Mouse (Mus musculus) cerebellum, adult 18-20 months (tissue): ENCODE measurements around the gene Col9a1.

Source experiments
- DNase-seq, 2 experiments: peaks; one replicate each; pipeline ENCODE4 v3.0.0; 2021

Gene Col9a1

GRCm38 (mm10) chr1:24177224-24177851 is at the start of gene Col9a1:
Gene Col9a1 (plus strand): TSS chr1:24177610.
- no peak for DNase-seq

GRCm38 (mm10) chr1:24127866-24128265 is 49.5 kb upstream of the Col9a1 start:
- no peak for DNase-seq

DNA sequence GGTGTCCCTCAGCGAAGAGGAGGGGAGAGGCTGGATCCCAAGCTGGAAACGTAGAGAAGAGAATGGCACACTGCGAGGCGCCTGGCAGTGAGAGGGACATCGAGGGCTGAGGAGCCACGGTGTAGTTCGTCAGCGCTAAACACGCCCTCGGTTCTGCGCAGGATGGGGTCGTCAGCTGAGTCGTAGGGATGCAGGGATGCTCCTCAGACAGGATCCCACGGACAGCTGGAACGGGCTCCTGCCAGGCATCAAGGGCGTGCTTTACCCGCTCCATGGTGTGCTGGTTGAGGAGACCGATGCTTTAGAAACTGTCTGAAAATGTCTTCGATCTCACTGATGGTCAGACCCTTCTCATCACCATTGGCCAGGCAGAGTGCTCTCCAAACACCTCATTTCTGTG is 43.6 kb upstream of the Col9a1 start:
- peak; percentile 2 to 6 for DNase-seq

GRCm38 (mm10) chr1:24134792-24135191 is 42.6 kb upstream of the Col9a1 start:
- DNase-seq, result peak; percentile 16 to 19

GRCm38 (mm10) chr1:24137133-24137532 is 40.3 kb upstream of the Col9a1 start:
- peak; percentile 79 to 86 for DNase-seq

GRCm38 (mm10) chr1:24140555-24140954 is 36.9 kb upstream of the Col9a1 start:
- no peak for DNase-seq

- no peak for DNase-seq
Measured at GRCm38 (mm10) chr1:24143504-24143903, 33.9 kb upstream of the Col9a1 start.

DNA sequence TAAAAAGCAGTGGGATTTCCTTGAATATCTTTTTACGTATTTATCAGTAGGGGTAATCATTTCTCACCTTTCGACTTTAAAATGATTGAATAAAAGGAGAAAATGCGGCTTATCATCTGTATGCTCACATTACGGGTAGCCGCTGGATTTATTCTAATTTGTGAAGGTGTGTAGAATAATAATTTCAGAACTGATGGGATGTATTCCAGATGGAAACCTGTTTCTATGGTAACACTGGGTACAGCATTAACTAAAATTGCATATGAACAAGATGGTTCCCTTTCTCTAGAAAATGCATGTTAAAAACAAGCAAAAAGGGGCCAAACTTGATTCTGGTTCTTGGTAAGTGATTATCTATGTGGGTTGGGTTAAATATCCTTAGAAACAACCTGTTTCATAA is 19.7 kb upstream of the Col9a1 start:
- no peak for DNase-seq

DNA sequence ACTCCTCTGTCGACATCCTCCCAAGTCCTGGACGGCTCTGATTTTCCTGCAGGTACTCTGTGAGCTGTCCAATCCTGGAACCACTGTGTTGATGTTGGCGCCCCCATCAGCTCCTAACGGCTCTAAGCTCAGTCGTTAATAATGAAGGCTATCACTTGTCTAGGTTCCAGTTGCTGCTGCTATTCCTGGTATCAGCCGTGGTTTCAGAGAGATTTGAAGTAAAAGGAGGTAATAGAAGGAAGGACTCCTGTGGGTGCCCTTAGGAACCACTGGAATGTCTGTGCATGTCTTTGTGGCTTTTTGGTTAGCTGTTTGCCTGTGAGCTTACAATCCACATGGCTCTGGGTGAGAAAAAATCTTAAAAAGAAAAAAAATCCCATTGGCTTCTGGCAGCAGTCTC is 8.0 kb upstream of the Col9a1 start:
- DNase-seq, result no peak

DNA sequence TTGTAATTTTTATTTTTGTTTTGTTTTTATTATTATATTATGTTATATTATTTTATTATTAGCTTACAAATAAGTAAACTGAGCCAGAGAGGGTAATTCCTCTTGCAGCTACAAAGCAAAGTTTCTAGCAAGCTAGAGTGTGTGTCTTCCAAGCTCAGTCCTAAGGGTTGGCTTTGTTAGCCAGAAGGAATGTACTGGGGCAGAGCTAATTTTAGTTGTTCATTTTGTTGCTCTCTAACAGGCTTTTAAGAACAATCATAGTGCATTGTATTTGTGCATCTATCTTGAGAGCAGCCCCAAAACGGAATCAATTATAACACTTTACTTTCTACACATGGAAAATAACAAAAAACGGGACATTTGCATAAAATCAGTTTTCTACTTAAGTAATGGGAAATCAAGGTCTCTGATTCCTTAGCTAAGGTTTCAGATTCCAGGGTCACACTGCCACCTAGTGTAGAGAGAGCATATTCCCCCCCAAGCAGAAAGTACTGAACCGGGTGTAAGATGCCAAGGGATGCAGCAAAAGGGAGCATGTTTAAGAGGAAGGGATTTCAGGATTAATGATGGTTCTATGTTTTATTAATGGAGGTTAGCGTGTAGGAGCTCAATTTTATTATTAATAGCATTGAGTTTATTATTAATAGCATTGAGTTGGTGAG is 6.1 kb upstream of the Col9a1 start:
- DNase-seq, result peak; percentile 72 to 78

- peak in 1 of 2 experiments; percentile 5 for DNase-seq
Measured at GRCm38 (mm10) chr1:24171898-24172297, 5.5 kb upstream of the Col9a1 start.

DNA sequence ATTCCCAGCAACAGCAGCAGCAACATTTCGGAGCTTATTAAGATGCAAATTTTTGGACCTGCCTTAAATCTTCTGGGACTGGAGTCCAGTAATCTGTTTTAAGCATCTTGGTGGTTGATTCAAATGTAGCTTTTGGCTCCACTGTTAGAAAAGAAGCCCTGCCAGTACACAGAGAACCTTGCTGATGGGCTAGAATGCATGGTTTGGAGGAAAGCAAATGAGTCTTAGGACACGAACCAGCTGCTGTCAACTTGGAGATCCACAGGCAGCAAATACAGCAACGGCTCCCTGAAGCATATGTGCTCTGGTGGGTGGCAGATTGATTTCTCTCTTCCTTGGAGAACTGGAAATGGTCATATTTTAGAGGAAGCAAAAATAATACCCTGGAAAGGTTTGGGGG is 4.8 kb upstream of the Col9a1 start:
- no peak for DNase-seq

GRCm38 (mm10) chr1:24175761-24176160 is 1.6 kb upstream of the Col9a1 start:
- no peak for DNase-seq

- DNase-seq, result no peak
Measured at GRCm38 (mm10) chr1:24179856-24180255, 2.4 kb downstream of the Col9a1 start.

DNA sequence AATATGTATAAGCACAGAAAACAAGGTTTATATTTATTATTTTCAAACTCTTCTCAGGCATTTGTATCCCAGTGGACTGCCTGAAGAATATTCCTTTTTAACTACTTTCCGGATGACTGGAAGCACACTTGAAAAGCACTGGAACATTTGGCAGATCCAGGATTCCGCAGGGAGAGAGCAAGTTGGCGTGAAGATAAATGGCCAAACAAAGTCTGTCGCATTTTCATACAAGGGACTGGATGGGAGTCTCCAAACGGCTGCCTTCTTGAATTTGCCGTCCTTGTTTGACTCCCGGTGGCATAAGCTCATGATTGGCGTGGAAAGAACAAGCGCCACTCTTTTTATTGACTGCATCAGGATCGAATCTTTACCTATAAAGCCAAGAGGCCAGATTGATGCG is 7.6 kb downstream of the Col9a1 start:
- peak in 1 of 2 experiments; percentile 9 for DNase-seq

DNA sequence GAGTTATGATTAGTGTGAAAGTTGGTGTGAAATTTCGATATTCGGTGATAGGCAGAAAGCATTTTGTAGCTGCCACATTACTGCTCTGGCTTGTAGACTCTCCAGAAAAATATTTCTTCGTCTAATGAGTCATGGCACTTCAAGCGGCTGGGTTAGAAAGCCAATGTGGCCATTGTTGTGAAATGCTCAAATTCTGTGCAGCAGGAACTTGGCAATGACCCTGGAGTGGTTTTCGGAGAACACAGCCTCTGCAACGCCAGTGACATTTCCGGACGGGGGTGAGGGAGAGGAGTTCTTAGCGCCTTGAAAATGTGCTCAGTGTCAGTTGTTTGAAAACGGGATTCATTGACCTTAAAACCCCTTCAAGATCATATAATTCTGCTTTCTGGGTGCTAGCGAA is 9.6 kb downstream of the Col9a1 start:
- DNase-seq, result peak in 1 of 2 experiments; percentile 10

- no peak for DNase-seq
Measured at GRCm38 (mm10) chr1:24191668-24192067, 14.3 kb downstream of the Col9a1 start.

- DNase-seq, result peak; percentile 36 to 40
Measured at GRCm38 (mm10) chr1:24194111-24194510, 16.7 kb downstream of the Col9a1 start.

GRCm38 (mm10) chr1:24195070-24195840 is 17.8 kb downstream of the Col9a1 start:
- peak; percentile 15 to 28 for DNase-seq

GRCm38 (mm10) chr1:24195951-24196517 is 18.6 kb downstream of the Col9a1 start:
- peak in 1 of 2 experiments; percentile 6 for DNase-seq

GRCm38 (mm10) chr1:24211621-24212385 is 34.4 kb downstream of the Col9a1 start:
- DNase-seq, result no peak

DNA sequence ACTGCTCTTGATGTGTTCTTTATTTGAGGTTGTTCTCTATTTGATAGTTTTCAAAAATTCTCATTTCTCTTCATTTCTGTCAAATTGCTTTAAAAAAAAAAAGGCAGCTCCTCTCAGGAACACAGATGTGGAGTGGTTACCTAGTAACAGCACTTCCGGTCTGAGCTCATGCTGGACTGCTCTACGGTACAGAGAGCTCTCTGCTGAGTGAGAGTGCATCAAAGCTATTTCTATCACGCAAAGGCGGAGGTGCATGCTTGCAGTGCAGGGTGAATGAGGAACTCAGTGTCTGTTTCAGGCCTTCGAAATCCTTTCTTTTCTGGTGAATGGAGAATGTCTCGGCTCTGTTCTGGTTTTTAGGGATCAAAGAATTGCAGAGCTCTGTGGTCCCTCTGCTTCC is 41.6 kb downstream of the Col9a1 start:
- no peak for DNase-seq

DNA sequence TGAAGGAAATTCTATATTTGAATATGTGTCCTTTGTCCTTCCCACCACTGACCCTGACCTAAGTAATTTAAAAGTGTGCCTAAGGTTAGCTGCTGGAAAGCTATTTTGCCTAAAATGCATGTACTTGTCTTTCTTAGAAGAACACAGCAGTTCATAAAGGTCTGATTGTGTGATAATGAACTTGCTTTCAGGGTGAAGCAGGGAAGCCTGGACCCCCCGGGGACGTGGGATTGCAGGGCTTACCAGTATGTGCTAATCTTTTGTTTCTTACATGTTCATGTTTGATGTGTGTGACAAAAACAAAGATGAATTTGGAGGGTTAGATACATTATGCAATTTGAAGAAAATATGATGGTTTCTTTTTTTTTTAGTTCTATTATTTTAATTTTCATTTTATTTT is 44.8 kb downstream of the Col9a1 start:
- peak in 1 of 2 experiments; percentile 36 for DNase-seq
